Mouse (Mus musculus) midbrain, postnatal 0 days (tissue): ENCODE results near the gene Tnip1. TPM values are rescaled to one million over a fixed set of nuclear protein-coding genes. Genes with fewer than 3 reads are reported as not detected.

Experiments used
- ATAC-seq: fragments of 200-750 bp; cut with Nextera tagmentation; 2 replicates; pipeline ENCODE4 v1.8.0; 2017; ENCODE audit warnings: moderate number of reproducible peaks, mild to moderate bottlenecking, moderate TSS enrichment, moderate library complexity; ENCODE audit not compliant: low FRiP score
- DNase-seq: peaks from one replicate; pipeline ENCODE4 v3.0.0-alpha.2; 2015; ENCODE audit warnings: low spot score
- H3K27ac ChIP-seq: fragments of 300-500 bp; sonication (generic); 2 replicates; pipeline ENCODE4 v1.5.1; 2014; ENCODE audit warnings: low read depth, mild to moderate bottlenecking, low read length, mixed read lengths
- H3K27me3 ChIP-seq: fragments of 300-500 bp; sonication (generic); 2 replicates; pipeline ENCODE4 v1.6.1; 2014; ENCODE audit warnings: low read length, control low read depth, mixed read lengths; ENCODE audit not compliant: insufficient read depth
- H3K36me3 ChIP-seq: fragments of 300-500 bp; sonication (generic); 2 replicates; pipeline ENCODE4 v1.6.1; 2014; ENCODE audit warnings: low read length, control low read depth, mixed read lengths; ENCODE audit not compliant: insufficient read depth
- H3K4me1 ChIP-seq: fragments of 300-500 bp; sonication (generic); 2 replicates; pipeline ENCODE4 v1.6.1; 2014; ENCODE audit warnings: mild to moderate bottlenecking, control low read depth, antibody characterized with exemption, low read length, mixed read lengths; ENCODE audit not compliant: insufficient read depth
- H3K4me2 ChIP-seq: fragments of 300-500 bp; sonication (generic); 2 replicates; pipeline ENCODE4 v1.6.1; 2014; ENCODE audit warnings: low read depth, mild to moderate bottlenecking, low read length, mixed read lengths; ENCODE audit not compliant: poor library complexity, severe bottlenecking
- H3K4me3 ChIP-seq: fragments of 300-500 bp; sonication (generic); 2 replicates; pipeline ENCODE4 v1.5.1; 2014; ENCODE audit warnings: low read depth, mild to moderate bottlenecking, low read length, moderate library complexity
- H3K9ac ChIP-seq: fragments of 300-500 bp; sonication (generic); replicated peaks from 2 replicates; pipeline ENCODE4 v1.6.1; 2014; ENCODE audit warnings: mild to moderate bottlenecking, low read length, moderate library complexity, mixed read lengths; ENCODE audit not compliant: poor library complexity, severe bottlenecking
- H3K9me3 ChIP-seq: fragments of 300-500 bp; sonication (generic); 2 replicates; pipeline ENCODE4 v1.6.1; 2016; ENCODE audit warnings: low read length, control low read depth
- CTCF ChIP-seq: IDR thresholded peaks from 2 replicates; pipeline ENCODE4 v1.5.1; 2016; ENCODE audit warnings: antibody characterized with exemption, mild to moderate bottlenecking
- WGBS: fragments of 180-500 bp; shearing (Covaris S2); extraction: QIAGEN DNeasy Blood & Tissue Kit; methylation state at CpG from one replicate; pipeline ENCODE4 v1.1.7; 2014; 5-methylcytosine and 5-hydroxymethylcytosine counted together
- polyA plus RNA-seq: library from polyadenylated mRNA; unstranded; fragments of >200 nt; fragmentation: Nextera tagmentation; extraction: Ambion mirVana; gene quantifications from 2 replicates; pipeline ENCODE4 v1.2.1, GENCODE M21; 2015
- total RNA-seq: library from RNA; depleted of rRNA; stranded (reverse); fragments of >200 nt; gene quantifications from 2 replicates; pipeline ENCODE4 v1.2.3, GENCODE M21; 2014

Gene Tnip1
- total and polyA plus RNA-seq, 2 experiments from 2014 or later = 17.2 to 19.2 TPM

- no peak for TF ChIP-seq CTCF
- H3K4me3 ChIP-seq = no peak overlapping the region
- no peak overlapping the region for H3K9ac ChIP-seq
- 14% methylated on average over 2 of the region's 2 CpGs for WGBS
- ATAC-seq (no peak), DNase-seq (no peak)
- H3K4me1 ChIP-seq = no peaks in the 10 kb centered on the region
- no peaks in the 10 kb centered on the region for H3K9me3 ChIP-seq
- H3K27me3 ChIP-seq = no peaks in the 10 kb centered on the region
- H3K27ac ChIP-seq = no peak overlapping the region
- H3K36me3 ChIP-seq = no peaks in the 10 kb centered on the region
- H3K4me2 ChIP-seq = no peak overlapping the region
Observed at GRCm38 (mm10) chr11:54881051-54881474, 81.7 kb downstream of the Tnip1 start.

DNA sequence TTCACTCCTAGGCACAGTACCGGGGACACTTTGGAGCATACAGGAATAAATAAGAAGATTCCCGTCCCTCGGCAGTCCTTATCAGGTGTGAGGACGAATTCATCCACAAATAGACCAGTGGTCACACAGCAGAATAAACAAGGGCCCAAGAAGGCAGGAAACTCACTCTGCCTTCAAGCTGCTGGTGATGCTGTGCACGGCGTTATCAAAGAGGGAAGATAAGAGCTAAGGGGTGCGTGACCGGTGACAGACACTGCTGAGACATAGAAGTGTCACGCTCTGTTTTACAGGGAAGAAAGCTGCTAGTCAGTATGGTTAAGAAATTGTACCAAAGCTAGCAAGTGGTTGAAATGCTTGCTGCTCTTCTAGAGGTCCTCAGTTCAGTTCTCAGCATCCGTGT, 82.8 kb downstream of the Tnip1 start:
- ATAC-seq (no peak), DNase-seq (no peak)
- Histone ChIP-seq H3K4me1 (no peaks in the 10 kb centered on the region), H3K36me3 (no peaks in the 10 kb centered on the region), H3K4me3 (no peak overlapping the region), H3K9ac (no peak overlapping the region), H3K27me3 (no peaks in the 10 kb centered on the region), H3K9me3 (no peaks in the 10 kb centered on the region), H3K4me2 (no peak overlapping the region), H3K27ac (no peak overlapping the region)
- TF ChIP-seq CTCF = no peak
- 79% methylated on average over 10 of the region's 10 CpGs for WGBS

- Histone ChIP-seq H3K9ac (no peak overlapping the region), H3K4me1 (no peaks in the 10 kb centered on the region), H3K27me3 (no peaks in the 10 kb centered on the region), H3K36me3 (no peaks in the 10 kb centered on the region), H3K27ac (no peak overlapping the region), H3K4me2 (no peak overlapping the region), H3K4me3 (no peak overlapping the region), H3K9me3 (no peaks in the 10 kb centered on the region)
- 32% methylated on average over 4 of the region's 4 CpGs for WGBS
- ATAC-seq = 0 out of 2 replicates have a peak, but pooled peaks have one; percentile 31
- DNase-seq = peak; percentile 84
- TF ChIP-seq CTCF = peak; percentile 90
Observed at GRCm38 (mm10) chr11:54879434-54879833, 83.3 kb downstream of the Tnip1 start.

DNA sequence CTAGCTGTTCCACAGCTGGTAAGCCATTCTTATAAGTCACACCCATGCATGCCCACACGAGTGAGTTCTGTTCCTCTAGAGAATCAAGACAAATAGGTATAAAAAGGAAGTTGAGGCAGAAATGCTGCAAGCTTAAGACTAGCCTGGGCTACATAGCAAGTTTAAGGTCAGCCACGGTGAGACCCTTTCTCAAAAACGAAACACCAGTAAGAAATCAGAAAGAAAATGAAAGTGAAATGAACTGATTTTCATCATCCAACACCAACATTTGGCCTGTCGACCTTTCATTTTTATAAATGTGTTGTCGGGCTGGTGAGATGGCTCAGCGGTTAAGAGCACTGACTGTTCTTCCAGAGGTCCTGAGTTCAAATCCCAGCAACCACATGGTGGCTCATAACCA, 83.8 kb downstream of the Tnip1 start:
- H3K27me3 ChIP-seq = no peaks in the 10 kb centered on the region
- H3K9ac ChIP-seq = no peak overlapping the region
- DNase-seq (no peak), ATAC-seq (no peak)
- H3K4me2 ChIP-seq = no peak overlapping the region
- H3K36me3 ChIP-seq = peaks cover 3% of the 10 kb centered on the region; the same call in 1 of the 2 replicates
- H3K27ac ChIP-seq = no peak overlapping the region
- WGBS = 80% methylated on average over 6 of the region's 6 CpGs
- no peak overlapping the region for H3K4me3 ChIP-seq
- H3K9me3 ChIP-seq = no peaks in the 10 kb centered on the region
- H3K4me1 ChIP-seq = no peaks in the 10 kb centered on the region
- no peak for TF ChIP-seq CTCF

DNA sequence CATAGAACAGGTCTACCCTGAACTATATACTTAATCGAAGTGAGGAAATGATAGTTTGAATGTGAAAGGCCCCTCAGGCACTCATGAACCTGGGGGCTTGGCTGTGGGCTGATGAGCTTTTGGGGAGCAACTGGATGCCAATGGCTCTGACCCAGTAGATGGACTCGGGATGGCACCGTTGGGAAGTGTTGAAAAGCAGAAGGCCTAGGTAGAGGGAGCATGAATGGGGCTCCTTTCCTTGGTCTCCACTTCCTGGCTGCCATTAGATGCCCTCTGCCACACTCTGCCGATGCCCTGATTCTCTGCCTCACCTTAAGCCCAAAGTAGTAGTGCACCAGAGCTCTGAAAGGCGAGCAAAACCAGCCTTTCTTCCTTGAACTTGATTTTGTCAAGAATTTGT, 86.7 kb downstream of the Tnip1 start:
- Histone ChIP-seq H3K4me3 (no peak overlapping the region), H3K4me2 (no peak overlapping the region), H3K9ac (no peak overlapping the region), H3K4me1 (no peaks in the 10 kb centered on the region), H3K27me3 (no peaks in the 10 kb centered on the region), H3K27ac (no peak overlapping the region), H3K9me3 (no peaks in the 10 kb centered on the region), H3K36me3 (peaks cover 26% of the 10 kb centered on the region)
- WGBS = 91% methylated on average over 5 of the region's 5 CpGs
- TF ChIP-seq CTCF = no peak
- DNase-seq (no peak), ATAC-seq (no peak)

- H3K4me3 ChIP-seq = no peak overlapping the region
- DNase-seq (peak; percentile 38), ATAC-seq (no peak)
- no peak overlapping the region for H3K27ac ChIP-seq
- WGBS = 73% methylated on average over 7 of the region's 7 CpGs
- no peak overlapping the region for H3K4me2 ChIP-seq
- peaks cover 34% of the 10 kb centered on the region for H3K36me3 ChIP-seq
- no peak overlapping the region for H3K9ac ChIP-seq
- H3K4me1 ChIP-seq = peaks cover 5% of the 10 kb centered on the region; the same call in 1 of the 2 replicates
- TF ChIP-seq CTCF = no peak
- H3K27me3 ChIP-seq = no peaks in the 10 kb centered on the region
- H3K9me3 ChIP-seq = no peaks in the 10 kb centered on the region
Observed at GRCm38 (mm10) chr11:54871831-54872537, 90.7 kb downstream of the Tnip1 start.
